8 mouse cellular contexts compared by ENCODE assay signal in genomic region chr19:27416569-27416968, GRCm38 (mm10). TPM values are rescaled to one million over a fixed set of nuclear protein-coding genes. Genes with fewer than 3 reads are reported as not detected.
A peak's percentile ranks its signal among the peaks of the same experiment; 100 is the strongest.
DNase-seq lines count a peak whose midpoint lies in the region; ATAC-seq and TF ChIP-seq lines count a peak whose summit lies in the region.

No protein-coding gene starts in this region.

- H3K27ac ChIP-seq in stomach, postnatal 0 days (replicated peaks) = no peak overlapping the region

- H3K4me1 ChIP-seq in stomach, postnatal 0 days (replicated peaks; ENCODE audit: control insufficient read depth, insufficient read depth) = no peaks in the 10 kb centered on the region

- H3K4me2 ChIP-seq in stomach, postnatal 0 days (replicated peaks; ENCODE audit: low read depth) = no peak overlapping the region

- H3K27me3 ChIP-seq in C2C12 (ENCODE audit: control insufficient read depth, insufficient read depth, insufficient read length) = no peaks in the 10 kb centered on the region
- no peaks in the 10 kb centered on the region for H3K27me3 ChIP-seq in stomach, postnatal 0 days (ENCODE audit: control insufficient read depth, insufficient read depth, low read length)

- no peak for DNase-seq in cerebellum, adult 8-10 months
- peak; percentile 59 for DNase-seq in brain, embryonic 14.5 days (ENCODE audit: low read depth)
- peak; percentile 49 for DNase-seq in forelimb bud, embryonic 11.5 days (ENCODE audit: low read depth, low spot score)
- peak; percentile 77 for DNase-seq in kidney, postnatal 14 days
- peak; percentile 44 for DNase-seq in mesoderm, embryonic 11.5 days (ENCODE audit: low read depth, low spot score)
- peak; percentile 76 for DNase-seq in stomach, postnatal 0 days (ENCODE audit: low spot score)

- peaks cover 3% of the 10 kb centered on the region for H3K79me3 ChIP-seq in C2C12 (ENCODE audit: low read depth)

- no peak for TF ChIP-seq POLR2A in brain, embryonic 14.5 days (IDR thresholded peaks at IDR 0.05; ENCODE audit: borderline replicate concordance, extremely low read depth, insufficient read depth, insufficient read length, poor library complexity, severe bottlenecking)

- TF ChIP-seq EP300 in stomach, postnatal 0 days (optimal IDR thresholded peaks at IDR 0.05) = no peak

- no peaks in the 10 kb centered on the region for H3K9me3 ChIP-seq in stomach, postnatal 0 days (ENCODE audit: control insufficient read depth, low read length)

- H3K4me3 ChIP-seq in C2C12 (ENCODE audit: insufficient read depth, poor library complexity, severe bottlenecking) = no peak overlapping the region
- H3K4me3 ChIP-seq in stomach, postnatal 0 days (ENCODE audit: low read depth, low read length) = no peak overlapping the region

- peak; percentile 52; the same call in 1 of the 2 replicates for ATAC-seq in cerebellum, adult (ENCODE audit: insufficient number of reproducible peaks, low FRiP score, low TSS enrichment)
- ATAC-seq in stomach, postnatal 0 days (ENCODE audit: low FRiP score, low TSS enrichment) = 0 out of 2 replicates have a peak, but pooled peaks have one; percentile 56

- no peaks in the 10 kb centered on the region for H3K79me2 ChIP-seq in C2C12 (ENCODE audit: control insufficient read depth, insufficient read depth)

- 56% methylated on average over 11 of the region's 11 CpGs for WGBS in stomach, postnatal 0 days

- no peak overlapping the region for H3ac ChIP-seq in C2C12 (ENCODE audit: control insufficient read depth, insufficient read length, low read depth)

- no peak overlapping the region for H3K9ac ChIP-seq in stomach, postnatal 0 days (ENCODE audit: low read length)

- peak; percentile 43 for TF ChIP-seq CTCF in C2C12 (IDR thresholded peaks at IDR 0.05; ENCODE audit: control insufficient read depth, insufficient read depth, insufficient read length)
- TF ChIP-seq CTCF in brain, embryonic 14.5 days (IDR thresholded peaks at IDR 0.05; ENCODE audit: borderline replicate concordance, extremely low read depth, insufficient read depth, insufficient read length) = peak; percentile 73
- peak; percentile 85 for TF ChIP-seq CTCF in stomach, postnatal 0 days (IDR thresholded peaks at IDR 0.05; ENCODE audit: low read depth)

- H3K36me3 ChIP-seq in C2C12 (ENCODE audit: control insufficient read depth, insufficient read depth) = peaks cover 93% of the 10 kb centered on the region
- H3K36me3 ChIP-seq in stomach, postnatal 0 days (ENCODE audit: control insufficient read depth, insufficient read depth, low read length) = peaks cover 19% of the 10 kb centered on the region

TF ChIP-seq in C2C12, 6 proteins besides CTCF, POLR2A, EP300 and RAD21:
- TF ChIP-seq USF1 (IDR thresholded peaks at IDR 0.05; ENCODE audit: low read depth) (no peak), CEBPB (IDR thresholded peaks at IDR 0.05; ENCODE audit: low read depth) (no peak), MAX (IDR thresholded peaks at IDR 0.05) (no peak), FOSL1 (IDR thresholded peaks at IDR 0.05; ENCODE audit: insufficient read depth, low read length, poor library complexity, severe bottlenecking) (no peak), MYOD1 (IDR thresholded peaks at IDR 0.05; ENCODE audit: control insufficient read depth, insufficient read length, low read depth) (no peak), MYOG (IDR thresholded peaks at IDR 0.05; ENCODE audit: control insufficient read depth, extremely low read depth, insufficient read length) (no peak)

RNA-seq across cellular contexts. Expression of gene Pum3, which starts 13.1 kb away (rescaled TPM):
- polyA plus RNA-seq in C2C12 (2012; fragmentation: generic; extraction: Trizol) = 55.0 TPM
- 27.6 and 33.1 TPM in 2 replicates for polyA plus RNA-seq in brain, embryonic 14.5 days (2012; rRNA removed)
- 45.5 and 45.6 TPM in 2 replicates for polyA plus RNA-seq in stomach, postnatal 0 days (2015; fragmentation: Nextera tagmentation; extraction: Ambion mirVana)
